In the genomic region with DNA sequence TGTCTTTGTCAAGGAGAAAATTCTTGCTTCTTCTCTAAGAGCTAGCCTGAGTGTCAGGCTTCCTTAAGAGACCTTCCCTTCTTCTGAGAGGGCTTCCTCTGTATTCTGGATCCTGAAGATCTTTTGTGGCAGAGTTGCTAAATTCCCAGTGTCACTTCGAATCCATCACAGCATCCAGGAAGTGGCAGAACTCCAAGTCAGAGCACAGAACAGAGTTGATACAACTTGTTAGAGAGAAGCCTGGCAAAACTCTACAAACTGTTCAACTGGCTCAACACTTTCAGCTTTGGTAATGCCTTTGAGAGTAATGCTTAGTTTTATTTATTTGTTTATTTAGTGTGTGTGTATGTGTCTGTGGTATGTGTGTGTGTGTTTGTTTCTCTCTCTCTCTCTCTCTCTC, we compare ENCODE assay signal across 17 mouse cellular contexts. TPM values are rescaled to one million over a fixed set of nuclear protein-coding genes. Genes with fewer than 3 reads are reported as not detected.
DNase-seq lines count a peak whose midpoint lies in the region; ATAC-seq and TF ChIP-seq lines count a peak whose summit lies in the region.
"Had no signal": no experiment of that assay in that cellular context is flagged by ENCODE, and none has a peak within 500 bp of the region (broad histone marks: within the 10 kb centered on the region; RNA-seq: fewer than 3 reads in every experiment).

No protein-coding gene starts in this region.

- H3K27me3 ChIP-seq in heart, embryonic 11.5 days (ENCODE audit: control insufficient read depth, insufficient read depth, low read length), result no peaks in the 10 kb centered on the region
- H3K27me3 ChIP-seq in liver, adult 2 months (ENCODE audit: control insufficient read depth, insufficient read depth, low read length), result no peaks in the 10 kb centered on the region
- H3K27me3 ChIP-seq in liver, embryonic 11.5 days (replicated peaks; ENCODE audit: control insufficient read depth, insufficient read depth, low read length), result no peaks in the 10 kb centered on the region
- H3K27me3 ChIP-seq: hindbrain, embryonic 12.5 days; stomach, embryonic 15.5 days had no signal

- no peak overlapping the region for H3K9ac ChIP-seq in heart, embryonic 11.5 days (ENCODE audit: low read depth, low read length)
- no peak overlapping the region for H3K9ac ChIP-seq in liver, adult 2 months (ENCODE audit: low read depth, low read length)
- no peak overlapping the region for H3K9ac ChIP-seq in liver, embryonic 11.5 days (ENCODE audit: low read depth, low read length)
- H3K9ac ChIP-seq: hindbrain, embryonic 12.5 days; liver, embryonic 14.5 days; stomach, embryonic 15.5 days had no signal

- H3K4me2 ChIP-seq in heart, embryonic 11.5 days, result no peak overlapping the region
- no peak overlapping the region for H3K4me2 ChIP-seq in liver, embryonic 11.5 days
- H3K4me2 ChIP-seq: hindbrain, embryonic 12.5 days; stomach, embryonic 15.5 days had no signal

- H3K4me1 ChIP-seq in heart, embryonic 11.5 days (ENCODE audit: control insufficient read depth, insufficient read depth, low read length), result no peaks in the 10 kb centered on the region
- H3K4me1 ChIP-seq in liver, adult 2 months (ENCODE audit: control insufficient read depth, insufficient read depth, low read length), result no peaks in the 10 kb centered on the region
- no peaks in the 10 kb centered on the region for H3K4me1 ChIP-seq in liver, embryonic 11.5 days (replicated peaks; ENCODE audit: control insufficient read depth, insufficient read depth, low read length)
- H3K4me1 ChIP-seq: limb, embryonic 10.5 days; stomach, embryonic 15.5 days had no signal

- no peak for ATAC-seq in heart, embryonic 11.5 days (replicated peaks; ENCODE audit: insufficient number of reproducible peaks, low FRiP score, low TSS enrichment)
- no peak for ATAC-seq in liver, embryonic 11.5 days (replicated peaks; ENCODE audit: low FRiP score)
- ATAC-seq: intestine, embryonic 16.5 days had no signal

- no peaks in the 10 kb centered on the region for H3K79me2 ChIP-seq in liver, adult 2 months (ENCODE audit: control insufficient read depth, insufficient read depth, low read length)

- TF ChIP-seq CTCF in liver, adult 2 months (IDR thresholded peaks at IDR 0.05; ENCODE audit: low read depth, low read length), result no peak

- no peak overlapping the region for H3K4me3 ChIP-seq in heart, embryonic 11.5 days (ENCODE audit: low read depth, low read length)
- H3K4me3 ChIP-seq in liver, adult 2 months (ENCODE audit: insufficient read depth, low read depth, low read length), result no peak overlapping the region
- H3K4me3 ChIP-seq in liver, embryonic 11.5 days (ENCODE audit: low read depth, low read length), result no peak overlapping the region
- H3K4me3 ChIP-seq: hindbrain, embryonic 12.5 days; limb, embryonic 10.5 days; stomach, embryonic 15.5 days had no signal

- H3K36me3 ChIP-seq in heart, embryonic 11.5 days (ENCODE audit: control insufficient read depth, insufficient read depth, low read length), result no peaks in the 10 kb centered on the region
- no peaks in the 10 kb centered on the region for H3K36me3 ChIP-seq in liver, adult 2 months (ENCODE audit: control insufficient read depth, insufficient read depth, low read length)
- no peaks in the 10 kb centered on the region for H3K36me3 ChIP-seq in liver, embryonic 11.5 days (ENCODE audit: control insufficient read depth, insufficient read depth, low read length)
- H3K36me3 ChIP-seq: hindbrain, embryonic 12.5 days; limb, embryonic 10.5 days; stomach, embryonic 15.5 days had no signal

- no peak for TF ChIP-seq POLR2A in liver, adult 2 months (IDR thresholded peaks at IDR 0.05; ENCODE audit: extremely low read depth, insufficient read depth, low read length)

- 42% methylated on average over 1 of the region's 1 CpGs for WGBS in heart, embryonic 11.5 days (ENCODE audit: insufficient replicate concordance)
- 12% methylated on average over 1 of the region's 1 CpGs for WGBS in liver, adult 2 months
- WGBS in liver, embryonic 11.5 days, result 29% methylated on average over 1 of the region's 1 CpGs

- DNase-seq in heart, adult 18-20 months, result peak; percentile 43 to 49
- DNase-seq in liver, adult 2 months (ENCODE audit: extremely low read depth, low read depth, low spot score), result peak; percentile 15
- no peak for DNase-seq in liver, embryonic 11.5 days (ENCODE audit: low spot score)
- DNase-seq in NIH3T3 (ENCODE audit: low read depth), result peak; percentile 77
- peak; percentile 40 to 53 for DNase-seq in kidney, postnatal 36 days
- DNase-seq in layer of hippocampus, adult 9-10 months (ENCODE audit: low spot score), result no peak
- DNase-seq in layer of hippocampus, postnatal 36 days, result no peak
- DNase-seq: adrenal gland, postnatal 36 days; cerebellum, postnatal 25 days; gastrocnemius, postnatal 36 days; spleen, adult 18-20 months had no signal

- no peak overlapping the region for H3K27ac ChIP-seq in heart, embryonic 11.5 days (ENCODE audit: low read depth, low read length)
- H3K27ac ChIP-seq in liver, adult 2 months (replicated peaks; ENCODE audit: insufficient read depth, low read depth, low read length), result no peak overlapping the region
- H3K27ac ChIP-seq in liver, embryonic 11.5 days (ENCODE audit: low read depth, low read length), result no peak overlapping the region
- H3K27ac ChIP-seq: limb, embryonic 10.5 days; liver, embryonic 14.5 days; stomach, embryonic 15.5 days had no signal

- no peaks in the 10 kb centered on the region for H3K9me3 ChIP-seq in heart, embryonic 11.5 days (replicated peaks; ENCODE audit: control insufficient read depth, low read length)
- no peaks in the 10 kb centered on the region for H3K9me3 ChIP-seq in liver, embryonic 11.5 days (ENCODE audit: control insufficient read depth, low read length)
- H3K9me3 ChIP-seq: hindbrain, embryonic 12.5 days; limb, embryonic 10.5 days; stomach, embryonic 15.5 days had no signal

RNA-seq across cellular contexts. Expression of gene Cnot6, which starts 25.1 kb away (rescaled TPM):
- total RNA-seq in heart, adult 18-20 months (2021), result 10 to 100 TPM; 21.0 to 21.5 TPM
- 35.5 and 38.7 TPM in 2 replicates for polyA plus RNA-seq in heart, embryonic 11.5 days (2014; fragmentation: Nextera tagmentation; extraction: Ambion mirVana)
- 20.7 and 22.8 TPM in 2 replicates for total RNA-seq in liver, adult 2 months (2014; rRNA removed)
- 6.0 and 6.4 TPM in 2 replicates for polyA plus RNA-seq in liver, adult 2 months (2012; rRNA removed)
- 34.8 and 35.9 TPM in 2 replicates for polyA plus RNA-seq in liver, embryonic 11.5 days (2014; fragmentation: Nextera tagmentation; extraction: Ambion mirVana)
- total RNA-seq in layer of hippocampus, postnatal 36 days (2021), result 10 to 100 TPM; 49.4 to 55.8 TPM

RNA-seq across cellular contexts. Expression of gene Gfpt2, which starts 56.4 kb away (rescaled TPM):
- 1 to 10 TPM; 8.7 to 9.3 TPM for total RNA-seq in heart, adult 18-20 months (2021)
- polyA plus RNA-seq in heart, embryonic 11.5 days (2014; fragmentation: Nextera tagmentation; extraction: Ambion mirVana), result 13.9 and 18.4 TPM in 2 replicates
- total RNA-seq in liver, adult 2 months (2014; rRNA removed), result 0.28 and 0.34 TPM in 2 replicates
- 0.20 and 0.22 TPM in 2 replicates for polyA plus RNA-seq in liver, adult 2 months (2012; rRNA removed)
- 6.2 and 6.5 TPM in 2 replicates for polyA plus RNA-seq in liver, embryonic 11.5 days (2014; fragmentation: Nextera tagmentation; extraction: Ambion mirVana)
- 1 to 10 TPM; 3.8 to 3.9 TPM for total RNA-seq in layer of hippocampus, postnatal 36 days (2021)

Comparison
In these comparisons a context has a peak if more than half of its experiments do, and no peak if none do; other contexts are left out.
1. DNase-seq: peak in heart, adult 18-20 months (2 of 2), liver, adult 2 months (single experiment), NIH3T3 (single experiment) and kidney, postnatal 36 days (2 of 2); none in liver, embryonic 11.5 days (single experiment), layer of hippocampus, adult 9-10 months (single experiment) and layer of hippocampus, postnatal 36 days (0 of 2).